Mouse (Mus musculus) cerebellum, postnatal 36 days (tissue): Measurements from ENCODE around the gene Cog1.
A peak's percentile ranks its signal among the peaks of the same experiment; 100 is the strongest.
"Not testable (repeated sequence)": the region's sequence is repeated elsewhere in the genome, so short reads cannot be mapped to it uniquely, and the experiment has no call there.

Experiments
- DNase-seq, 2 experiments: peaks; one replicate each; pipeline ENCODE4 v3.0.0; 2021 to 2022; ENCODE audit warnings: mixed read lengths in 2 of 2

Cog1 gene

DNA sequence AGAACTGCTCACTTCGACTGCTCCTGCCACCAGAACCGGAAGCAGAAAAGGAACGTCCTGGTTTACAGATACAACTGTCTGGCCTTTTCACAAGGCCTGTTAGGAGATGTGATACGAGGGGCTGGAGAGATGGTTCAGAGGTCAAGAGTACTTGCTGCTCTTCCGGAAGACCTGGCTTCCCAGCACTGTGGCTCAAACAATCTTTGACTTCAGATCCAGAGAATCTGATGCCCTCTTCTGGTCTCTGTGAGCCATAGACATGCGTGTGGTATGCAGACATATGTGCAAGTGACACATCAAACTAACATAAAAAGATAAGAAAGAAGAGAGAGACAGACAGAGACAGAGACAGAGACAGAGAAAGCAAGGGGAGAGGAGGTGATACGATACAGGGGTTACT lies 16.7 kb upstream of the Cog1 start:
- DNase-seq, result no peak

DNA sequence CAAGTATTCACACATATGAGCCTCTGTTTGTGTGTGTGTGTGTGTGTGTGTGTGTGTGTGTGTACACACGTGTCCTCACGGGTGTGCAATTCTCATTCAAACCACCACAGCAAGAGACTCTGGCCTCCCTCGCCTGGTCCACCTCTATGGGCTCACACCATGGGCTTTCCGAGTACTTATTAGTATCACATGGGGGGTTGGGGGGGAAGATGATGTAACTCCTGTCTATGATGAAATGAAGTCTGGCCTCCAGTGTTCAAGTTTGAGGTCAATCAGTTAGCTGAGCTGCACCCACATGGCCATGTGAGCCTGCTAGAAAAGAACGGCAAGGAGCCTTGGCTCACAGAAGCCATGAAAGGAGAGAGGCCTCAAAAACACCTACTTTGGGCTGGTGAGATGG lies 15.6 kb upstream of the Cog1 start:
- no peak for DNase-seq

DNA sequence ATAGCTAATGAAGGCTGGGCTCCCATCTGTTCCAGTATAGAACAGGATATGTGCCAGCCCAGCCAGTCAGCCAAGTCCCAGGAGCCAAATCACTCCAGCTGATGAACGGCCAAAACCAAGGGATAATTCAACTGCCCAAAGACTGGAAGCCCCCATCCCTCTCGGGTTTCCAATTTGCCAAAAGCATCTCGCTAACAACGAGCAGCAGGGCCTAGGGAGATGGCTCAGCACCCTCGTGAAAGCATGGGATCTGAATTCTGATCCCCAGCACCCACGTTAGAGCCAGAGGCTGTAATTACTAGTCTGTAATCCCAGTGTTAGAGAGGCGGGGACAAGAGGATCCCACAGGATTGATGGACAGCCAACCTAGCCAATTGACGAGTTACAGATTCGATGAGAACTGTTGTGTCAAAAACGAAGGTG lies 14.3 kb upstream of the Cog1 start:
- no peak for DNase-seq

DNA sequence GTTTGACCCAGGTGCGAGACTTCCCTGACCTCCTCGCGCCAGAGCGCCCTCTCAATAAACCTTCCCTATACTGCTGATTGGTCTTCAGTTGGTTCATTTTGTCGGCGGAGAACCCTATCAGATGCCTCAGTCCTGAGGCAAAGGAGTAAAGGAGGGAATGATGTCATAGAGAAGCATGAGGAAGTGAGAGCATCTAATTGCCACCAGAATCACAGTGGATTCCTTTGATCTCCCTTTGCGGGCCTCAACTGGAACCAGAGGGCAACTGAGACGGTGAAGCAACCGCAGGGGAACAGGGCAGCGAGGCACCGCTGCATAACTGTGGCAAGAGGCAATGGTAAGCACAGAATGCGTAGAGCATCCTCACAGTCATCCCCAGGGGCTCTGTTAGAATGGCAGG lies 10.3 kb upstream of the Cog1 start:
- no peak for DNase-seq

DNA sequence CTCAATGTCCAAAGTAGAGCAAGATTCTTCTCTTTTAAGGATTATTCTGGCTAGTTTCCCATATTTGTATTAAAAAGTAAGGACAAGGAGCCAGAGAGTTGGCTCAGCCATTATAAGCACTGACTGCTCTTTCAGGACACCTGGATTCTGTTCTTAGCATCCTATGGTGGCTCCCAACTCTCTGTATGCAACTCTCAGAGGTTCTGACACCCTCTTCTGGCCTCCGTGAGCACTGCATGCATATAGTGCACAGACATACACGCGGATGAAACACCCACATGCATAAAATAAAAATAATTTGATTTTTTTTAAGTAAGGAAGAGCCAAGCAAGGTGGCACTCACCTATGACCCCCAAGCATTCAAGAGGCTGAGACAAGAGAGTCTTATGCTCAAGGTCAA lies 3.8 kb upstream of the Cog1 start:
- DNase-seq, result no peak

DNA sequence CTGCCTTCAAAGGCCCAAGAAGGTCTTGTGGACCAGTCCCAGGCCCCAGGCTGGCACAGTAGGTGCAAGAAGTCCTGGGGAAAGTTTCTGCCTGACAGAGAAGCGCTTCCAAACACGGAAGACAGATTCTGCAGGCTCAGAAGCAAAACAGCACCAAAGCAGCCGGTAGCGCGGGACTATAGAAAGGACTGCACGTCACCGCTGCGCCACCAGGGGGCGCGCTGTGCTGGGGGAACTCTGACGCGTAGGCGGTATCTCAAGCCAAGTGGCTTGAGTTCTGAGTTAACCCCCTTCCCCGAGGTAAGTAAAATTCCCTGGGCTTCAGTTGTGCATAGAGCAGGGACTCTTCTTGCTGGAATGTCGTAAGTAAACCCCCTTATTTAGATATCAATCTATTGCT lies 817 bp upstream of the Cog1 start:
- DNase-seq, result peak; percentile 81 to 89

DNA sequence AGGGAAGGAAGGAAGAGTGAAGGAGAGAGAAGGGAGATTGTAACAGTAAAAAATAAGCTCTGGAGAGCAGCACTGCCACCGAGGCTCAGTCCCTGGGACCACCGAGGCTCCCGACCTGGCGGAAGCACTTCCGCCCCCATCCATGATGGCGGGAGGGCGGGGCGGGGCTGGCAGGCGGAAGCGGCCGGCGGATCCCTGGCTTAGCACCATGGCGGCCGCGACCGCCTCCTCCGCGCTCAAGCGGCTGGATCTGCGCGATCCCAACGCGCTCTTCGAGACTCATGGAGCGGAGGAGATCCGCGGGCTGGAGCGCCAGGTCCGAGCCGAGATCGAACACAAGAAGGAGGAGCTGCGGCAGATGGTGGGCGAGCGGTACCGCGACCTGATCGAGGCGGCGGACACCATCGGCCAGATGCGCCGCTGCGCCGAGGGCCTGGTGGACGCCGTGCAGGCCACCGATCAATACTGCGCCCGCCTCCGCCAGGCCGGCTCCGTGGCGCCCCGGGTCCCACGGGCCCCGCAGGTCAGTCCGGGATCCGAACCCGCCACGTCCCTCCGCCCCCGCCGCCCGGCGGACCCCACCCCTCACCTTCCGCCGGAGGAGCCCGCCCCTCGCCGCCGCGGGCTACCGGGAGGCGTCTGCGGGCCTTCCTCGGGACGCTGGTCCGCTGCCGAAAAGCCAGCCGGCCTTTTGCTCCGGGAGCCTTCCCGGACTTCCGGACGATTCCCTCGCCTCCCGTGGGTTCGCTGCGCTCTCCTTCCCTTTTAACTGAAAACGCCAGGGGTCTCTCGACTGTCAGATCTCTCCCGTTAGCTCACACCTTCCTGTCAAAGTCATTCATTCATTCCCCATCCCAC lies 613 bp downstream of the Cog1 start, which contains the start of gene Slc39a11:
Gene Slc39a11, minus strand, starts transcription at position 727 of the 858 bp plus-strand sequence.
- DNase-seq, result peak; percentile 67 to 71

DNA sequence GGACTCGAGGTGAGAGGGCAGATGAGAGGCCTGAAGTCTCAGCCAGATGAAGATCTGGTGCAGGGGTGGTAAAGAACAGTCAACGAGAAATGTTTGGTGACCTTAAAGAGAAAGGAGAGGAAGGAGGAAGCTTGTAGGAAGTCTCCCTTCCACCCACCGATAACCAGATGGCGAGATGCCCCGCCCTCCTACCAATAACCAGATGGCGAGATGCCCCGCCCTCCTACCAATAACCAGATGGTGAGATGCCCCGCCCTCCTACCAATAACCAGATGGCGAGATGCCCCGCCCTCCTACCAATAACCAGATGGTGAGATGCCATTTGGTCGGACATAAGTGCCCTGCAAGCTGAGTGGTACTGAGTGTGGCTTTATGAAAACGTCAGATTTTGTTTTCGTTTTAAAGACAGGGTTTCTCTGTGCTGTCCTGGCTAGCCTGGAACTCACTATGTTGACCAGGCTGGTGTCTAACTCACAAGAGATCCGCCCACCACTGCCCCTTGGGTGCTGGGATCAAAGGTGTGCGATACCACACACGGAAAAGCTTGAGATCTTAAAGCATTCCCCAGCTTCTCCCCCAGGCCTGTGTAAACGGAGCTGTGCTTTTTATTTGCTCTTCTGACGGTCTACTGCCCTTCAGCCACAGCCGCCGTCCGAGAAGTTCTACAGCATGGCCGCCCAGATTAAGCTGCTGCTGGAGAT lies 2.4 kb downstream of the Cog1 start:
- DNase-seq, result peak; percentile 55 to 60

DNA sequence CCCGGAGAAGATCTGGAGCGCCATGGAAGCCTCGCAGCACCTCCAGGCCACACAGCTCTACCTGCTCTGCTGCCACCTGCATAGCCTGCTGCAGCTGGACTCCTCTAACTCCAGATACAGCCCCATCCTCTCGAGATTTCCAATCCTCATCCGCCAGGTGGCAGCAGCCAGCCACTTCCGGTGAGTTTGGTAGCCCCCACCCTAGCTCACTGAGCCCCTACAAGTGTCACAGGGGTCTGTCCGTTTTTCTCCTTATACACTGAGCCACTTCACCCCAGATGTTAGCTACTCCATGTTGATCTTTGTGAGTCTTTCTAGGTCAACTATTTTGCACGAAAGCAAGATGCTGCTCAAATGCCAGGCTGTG lies 2.9 kb downstream of the Cog1 start:
- peak in 1 of 2 experiments; percentile 61 for DNase-seq

DNA sequence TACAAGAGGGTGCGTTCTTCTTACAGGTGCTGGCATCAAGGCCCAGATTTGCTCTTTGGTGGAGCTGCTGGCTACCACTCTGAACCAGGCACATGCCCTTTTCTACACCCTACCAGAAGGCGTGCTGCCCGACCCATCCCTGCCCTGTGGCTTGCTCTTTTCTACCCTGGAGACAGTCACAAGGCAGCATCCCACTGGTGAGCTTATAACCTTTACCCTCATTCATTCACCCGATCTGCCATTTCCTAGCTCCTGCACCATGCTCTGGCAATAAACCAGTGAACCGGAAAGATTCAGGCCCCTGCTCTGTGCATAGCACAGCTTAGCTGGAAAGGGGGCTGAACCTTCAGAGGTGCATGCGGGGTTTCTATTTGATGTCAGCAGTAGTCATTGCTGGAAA lies 3.5 kb downstream of the Cog1 start:
- no peak for DNase-seq

DNA sequence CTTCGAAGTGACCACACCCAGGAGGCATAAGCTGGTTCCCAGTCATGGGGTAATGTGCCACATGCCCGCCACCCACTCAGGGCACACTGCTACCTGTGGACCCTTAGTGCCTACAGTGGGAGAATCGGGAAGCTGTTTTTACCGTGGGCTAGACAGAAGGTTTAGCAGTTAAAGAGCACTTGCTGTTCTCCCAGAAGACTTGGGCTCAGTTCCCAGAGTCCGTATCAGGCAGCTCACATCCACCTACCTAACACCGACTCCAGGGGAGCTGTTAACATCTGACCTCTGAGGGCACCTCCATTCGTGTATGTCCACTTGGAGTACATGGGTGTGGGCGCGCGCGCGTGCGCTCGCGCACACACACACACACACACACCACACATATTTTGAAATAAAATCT lies 5.1 kb downstream of the Cog1 start:
- no peak for DNase-seq

DNA sequence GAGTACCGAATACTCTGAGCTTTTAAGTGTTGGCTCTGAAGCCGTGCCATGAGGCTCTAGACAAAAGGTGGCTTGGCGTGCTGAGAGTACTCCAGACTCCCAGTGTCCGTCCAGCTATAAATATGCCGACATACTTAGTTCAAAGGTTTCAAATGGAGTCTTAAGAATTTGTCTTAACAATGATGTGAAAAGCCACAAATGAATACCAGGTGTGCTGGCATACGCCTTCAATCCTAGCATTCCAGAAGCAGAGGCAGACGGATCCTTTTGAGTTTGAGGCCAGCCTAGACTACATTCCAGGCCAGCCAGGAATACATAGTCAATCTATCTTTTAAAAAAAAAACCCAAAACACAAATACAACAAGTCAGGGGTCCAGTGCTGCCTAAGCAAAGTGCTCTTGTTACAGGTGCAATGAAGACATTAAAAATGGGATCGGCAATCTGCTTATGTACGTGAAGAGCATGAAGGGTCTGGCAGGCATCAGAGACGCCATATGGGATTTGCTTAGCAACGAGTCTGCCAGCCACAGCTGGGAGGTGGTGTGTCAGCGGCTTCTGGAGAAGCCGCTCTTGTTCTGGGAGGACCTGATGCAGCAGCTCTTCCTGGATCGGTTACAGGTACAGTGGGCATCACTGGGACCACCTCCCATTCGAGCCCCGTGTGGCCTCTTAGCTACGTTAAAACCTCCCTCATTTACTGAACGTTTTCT lies 5.7 kb downstream of the Cog1 start:
- no peak for DNase-seq

DNA sequence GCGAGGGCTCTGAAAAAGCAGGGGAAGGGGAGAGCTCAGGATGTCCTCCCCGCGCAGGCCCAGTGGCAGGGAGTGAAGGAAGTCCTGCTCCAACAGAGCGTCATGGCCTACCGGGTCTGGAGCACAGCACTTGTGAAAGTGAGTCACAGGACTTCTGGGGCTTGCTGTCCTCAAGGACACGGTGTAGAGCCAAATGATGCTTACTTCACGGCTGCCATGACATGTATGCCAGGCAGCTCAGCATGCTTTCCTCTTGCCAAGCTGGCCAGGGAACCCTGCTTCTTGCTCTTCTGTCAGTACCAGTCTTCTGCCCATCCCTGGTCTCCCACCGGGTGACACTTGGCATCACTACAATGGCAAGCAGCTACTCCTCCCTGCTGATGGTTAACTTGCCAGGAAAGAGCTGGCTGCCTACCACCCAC lies 7.6 kb downstream of the Cog1 start:
- DNase-seq, result peak; percentile 92 to 93

DNA sequence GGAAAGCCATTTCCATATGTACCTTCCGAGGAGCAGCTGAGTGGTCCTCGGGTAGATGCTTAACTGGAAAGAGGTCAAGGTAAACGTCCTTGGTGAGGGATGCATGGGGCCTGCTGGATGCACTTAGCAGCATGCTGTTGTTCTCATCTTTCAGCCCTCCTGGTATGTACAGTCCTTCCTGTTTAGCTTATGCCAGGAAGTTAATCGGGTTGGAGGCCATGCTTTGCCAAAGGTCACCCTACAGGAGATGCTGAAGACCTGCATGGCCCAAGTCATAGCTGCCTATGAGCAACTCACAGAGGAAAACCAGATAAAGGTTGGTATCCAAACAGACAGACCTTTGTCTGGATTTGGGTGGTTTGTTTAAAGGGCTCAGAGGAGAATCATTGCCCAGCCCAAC lies 8.3 kb downstream of the Cog1 start:
- no peak for DNase-seq

DNA sequence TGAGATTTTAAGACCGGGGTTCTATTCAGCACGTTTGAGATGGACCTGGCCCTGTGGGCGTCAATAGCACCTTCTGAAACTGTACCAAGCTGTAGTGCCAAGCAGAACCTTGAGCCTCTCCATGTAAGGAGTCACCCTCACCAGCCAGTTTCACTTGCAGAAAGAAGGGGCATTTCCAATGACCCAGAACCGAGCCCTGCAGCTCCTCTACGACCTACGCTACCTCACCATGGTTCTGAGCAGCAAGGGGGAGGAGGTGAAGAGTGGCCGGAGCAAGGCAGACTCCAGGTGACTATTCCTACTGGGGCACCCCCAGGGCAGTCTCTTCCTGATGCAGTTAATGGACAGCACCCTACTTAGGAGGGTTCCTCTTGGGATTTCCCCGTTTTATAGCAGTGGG lies 9.3 kb downstream of the Cog1 start:
- DNase-seq, result no peak

DNA sequence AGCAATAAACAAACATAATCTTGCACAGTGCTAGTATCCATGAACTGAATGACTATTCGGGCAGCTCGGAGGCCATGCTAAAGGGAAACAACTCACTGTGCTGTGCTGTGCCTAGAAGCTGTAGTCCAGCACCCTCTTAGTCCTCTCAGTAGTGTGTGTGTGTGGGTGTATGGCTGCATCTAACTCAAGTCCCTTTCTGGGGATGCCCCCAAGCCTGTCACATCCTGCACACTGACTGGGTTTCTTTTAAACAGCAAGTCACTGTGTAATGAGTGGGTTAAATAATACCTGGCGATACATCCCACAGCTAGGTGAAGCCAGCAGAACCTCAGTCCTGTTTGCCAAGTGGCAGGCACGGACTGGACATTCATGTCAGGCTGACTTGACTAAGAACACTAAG lies 9.8 kb downstream of the Cog1 start:
- no peak for DNase-seq

DNA sequence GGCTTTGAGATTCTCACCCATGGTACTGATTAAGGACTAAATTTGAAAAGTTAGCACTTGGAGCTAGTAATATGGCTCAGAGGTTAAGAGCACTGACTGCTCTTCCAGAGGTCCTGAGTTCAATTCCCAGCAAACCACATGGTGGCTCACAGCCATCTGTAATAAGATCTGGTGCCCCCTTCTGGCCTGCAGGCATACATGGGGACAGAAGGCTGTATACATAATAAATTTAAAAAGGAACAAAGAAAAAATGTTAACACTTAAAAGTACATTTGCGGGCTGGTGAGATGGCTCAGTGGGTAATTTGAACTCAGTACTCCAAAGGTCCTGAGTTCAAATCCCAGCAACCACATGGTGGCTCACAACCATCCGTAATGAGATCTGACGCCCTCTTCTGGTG lies 11.2 kb downstream of the Cog1 start:
- DNase-seq, result not testable (repeated sequence)

DNA sequence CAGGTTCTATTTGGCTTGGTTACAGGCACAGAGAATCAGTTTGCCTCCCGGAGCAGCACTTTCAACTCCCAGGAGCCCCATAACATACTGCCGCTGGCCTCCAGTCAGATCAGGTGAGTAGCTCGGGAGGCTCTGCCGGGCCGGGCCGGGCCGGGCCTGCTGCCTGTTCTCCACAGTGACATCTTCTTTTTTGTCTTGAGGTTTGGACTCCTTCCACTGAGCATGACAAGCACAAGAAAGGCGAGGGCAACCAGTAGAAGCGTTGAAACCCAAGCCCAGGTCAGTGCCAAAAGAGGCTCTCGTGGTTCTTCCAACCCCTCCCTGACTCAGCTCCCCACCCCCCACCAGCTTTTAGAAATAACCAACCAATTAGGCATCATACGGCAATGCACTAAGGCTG lies 12.0 kb downstream of the Cog1 start:
- no peak for DNase-seq

DNA sequence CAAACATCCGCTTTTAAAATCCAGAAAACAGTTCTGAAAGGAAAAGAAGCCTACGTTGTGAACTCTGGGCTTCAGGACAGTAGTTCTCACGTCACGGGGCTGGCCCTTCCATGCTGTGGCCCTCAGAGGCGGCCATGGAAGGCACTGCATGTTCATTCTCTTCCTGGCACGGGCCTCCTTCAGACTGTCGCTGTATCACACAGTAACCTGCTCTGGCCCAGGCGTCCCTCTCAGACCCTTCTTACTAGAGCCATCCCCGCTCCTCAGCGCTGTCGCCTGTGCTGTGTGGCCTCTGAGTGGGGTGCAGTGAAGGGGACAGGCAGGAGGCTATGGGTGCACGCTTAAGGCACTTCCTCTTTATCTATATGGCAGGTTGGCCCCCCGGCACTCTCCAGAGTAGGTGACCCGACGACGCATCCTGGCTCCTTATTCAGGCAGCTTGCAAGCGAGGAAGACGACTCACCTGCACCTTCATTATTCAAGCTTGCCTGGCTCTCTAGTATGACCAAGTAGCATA lies 12.9 kb downstream of the Cog1 start:
- DNase-seq, result no peak

DNA sequence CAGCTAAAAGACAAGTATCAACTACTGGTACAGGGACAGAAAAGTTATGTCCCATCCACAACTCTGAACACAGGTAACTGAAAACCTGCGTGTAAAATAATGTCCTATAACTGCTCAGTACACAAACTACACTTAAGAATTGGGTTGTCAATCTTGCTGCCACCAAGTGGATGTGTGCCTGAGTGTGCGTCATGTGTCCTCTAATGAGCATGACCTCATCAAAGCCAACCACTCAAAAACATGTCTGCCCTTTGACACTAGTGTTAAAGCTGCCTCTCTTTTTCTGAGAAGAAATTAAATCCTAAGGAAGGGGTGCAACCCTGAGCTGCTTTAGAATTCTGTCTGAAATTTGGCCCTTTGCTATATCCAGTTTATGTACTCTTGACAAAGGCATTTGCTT lies 15.3 kb downstream of the Cog1 start:
- no peak for DNase-seq

DNA sequence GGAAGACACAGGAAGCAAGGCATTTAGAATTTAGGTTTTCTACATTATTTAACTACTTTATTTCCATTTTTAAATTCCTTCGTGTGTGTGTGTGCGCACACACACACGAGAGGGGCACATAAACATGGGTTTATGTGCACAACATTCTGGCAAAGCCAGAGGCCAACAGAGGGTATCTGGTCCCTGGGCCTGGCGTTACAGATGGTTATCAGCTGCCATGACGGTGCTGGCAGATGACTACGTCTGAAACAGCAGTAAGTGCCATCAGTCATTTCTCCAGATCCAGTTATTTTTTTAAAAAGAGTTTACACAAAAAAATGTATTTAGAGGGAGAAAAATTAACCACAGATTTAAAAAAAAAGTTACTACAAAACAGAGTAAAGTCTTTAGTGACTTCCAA lies 17.2 kb downstream of the Cog1 start:
- DNase-seq, result no peak

DNA sequence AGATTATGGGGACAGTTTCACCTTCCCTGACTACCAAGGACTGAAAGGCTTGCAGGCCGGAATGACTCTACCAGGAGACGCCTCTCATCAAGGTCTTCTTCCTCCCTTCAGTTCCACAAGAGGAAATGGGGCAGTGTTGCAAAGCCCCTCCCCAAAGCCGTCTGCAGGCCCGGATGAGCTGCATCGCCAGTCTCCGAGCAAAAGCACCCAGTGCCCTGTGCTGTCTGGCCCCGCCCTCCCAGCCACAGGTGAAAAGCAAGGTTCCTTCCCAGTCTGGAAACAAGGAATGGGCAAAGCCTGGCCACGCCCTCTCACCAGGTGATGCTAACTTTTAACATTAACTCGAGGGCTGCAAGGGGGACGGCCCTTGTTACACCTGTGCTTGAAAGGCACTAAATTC lies 17.7 kb downstream of the Cog1 start:
- no peak for DNase-seq

DNA sequence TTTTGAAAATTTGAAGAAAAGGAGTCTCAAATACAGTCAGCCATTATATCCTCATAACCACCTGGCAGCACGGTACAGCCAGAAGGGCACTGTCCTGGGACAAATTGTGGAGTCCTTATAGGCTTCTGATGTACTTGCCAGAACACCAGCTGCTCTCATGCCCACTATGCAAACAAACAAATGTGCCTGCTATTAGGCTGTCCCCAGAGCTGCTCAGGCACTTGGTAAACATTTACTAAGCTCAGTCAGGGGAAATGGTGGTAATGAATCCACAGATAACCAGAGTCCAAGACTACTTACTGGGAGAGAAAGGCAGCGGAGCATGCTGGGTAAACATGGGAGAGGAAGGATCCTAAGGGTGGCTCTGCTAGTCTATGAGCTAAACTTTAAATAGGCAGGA lies 18.2 kb downstream of the Cog1 start:
- DNase-seq, result no peak

DNA sequence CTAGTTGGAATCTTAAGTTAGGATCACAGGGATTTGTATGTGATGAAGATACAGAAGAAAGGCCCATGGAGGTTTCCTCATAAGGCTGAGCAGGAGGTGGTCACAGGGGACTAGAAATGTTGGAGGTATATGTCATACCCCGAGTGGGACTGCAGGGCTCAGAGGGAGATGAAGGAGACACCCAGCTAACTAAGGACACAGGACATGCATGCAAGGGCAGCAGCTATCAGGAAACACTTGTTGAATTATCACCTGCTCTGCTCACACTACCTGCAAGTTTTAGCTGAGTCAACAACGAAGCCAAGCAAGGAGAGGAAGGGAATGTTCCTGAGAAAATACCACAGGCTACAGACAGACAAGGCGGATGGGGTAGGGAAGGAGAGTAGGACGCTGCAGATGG lies 18.7 kb downstream of the Cog1 start:
- DNase-seq, result no peak
